Mouse (Mus musculus): ENCODE measurements around the gene Clca1. TPM values are rescaled to one million over a fixed set of nuclear protein-coding genes. Genes with fewer than 3 reads are reported as not detected.

Gene Clca1
- total RNA-seq, 2 experiments from 2014 or later, result not detected

Other genes starting within 250 kb of the Clca1 start
- not detected for gene Clca3a2, start 213.3 kb downstream of the Clca1 start, total RNA-seq (2021)
- not detected for gene Clca3b, start 183.4 kb downstream of the Clca1 start, total RNA-seq (2021)
- gene Clca4b, start 100.2 kb downstream of the Clca1 start, total RNA-seq (2021), result not detected
- gene Clca4a, start 57.7 kb downstream of the Clca1 start, total RNA-seq (2021), result not detected
- gene Clca2, start 66.7 kb upstream of the Clca1 start, total RNA-seq (2021), result not detected
- gene Odf2l, start 85.8 kb upstream of the Clca1 start, total RNA-seq (2021), result 10 to 100 TPM; 24.3 to 26.2 TPM

All from layer of hippocampus, postnatal 36 days (tissue).